Mouse (Mus musculus) megakaryocyte, adult 5-6 weeks (primary cell): ENCODE results near the gene Rec114. TPM values are rescaled to one million over a fixed set of nuclear protein-coding genes. Genes with fewer than 3 reads are reported as not detected.

ENCODE experiments used
- ATAC-seq: 2 replicates; pipeline ENCODE4 v1.8.0; 2016; ENCODE audit warnings: mild to moderate bottlenecking, inconsistent platforms; ENCODE audit not compliant: poor library complexity, severe bottlenecking
- total RNA-seq, 2 experiments: library from RNA; stranded (forward) in 1 of 2; stranded (reverse) in 1 of 2; fragments of 153-499, 151-499 nt in 1 of 2; fragments of 221-1000, 200-1000 nt in 1 of 2; gene quantifications; 2 replicates each; pipeline versions ENCODE4 v1.2.3 to v1.2.4; 2015 to 2017

Gene Rec114
- 1.5 and 2.8 TPM in 2 replicates for total RNA-seq (2015)
- total RNA-seq (2017), result 1.4 TPM in 1 of 2 replicates, not detected in the other

DNA sequence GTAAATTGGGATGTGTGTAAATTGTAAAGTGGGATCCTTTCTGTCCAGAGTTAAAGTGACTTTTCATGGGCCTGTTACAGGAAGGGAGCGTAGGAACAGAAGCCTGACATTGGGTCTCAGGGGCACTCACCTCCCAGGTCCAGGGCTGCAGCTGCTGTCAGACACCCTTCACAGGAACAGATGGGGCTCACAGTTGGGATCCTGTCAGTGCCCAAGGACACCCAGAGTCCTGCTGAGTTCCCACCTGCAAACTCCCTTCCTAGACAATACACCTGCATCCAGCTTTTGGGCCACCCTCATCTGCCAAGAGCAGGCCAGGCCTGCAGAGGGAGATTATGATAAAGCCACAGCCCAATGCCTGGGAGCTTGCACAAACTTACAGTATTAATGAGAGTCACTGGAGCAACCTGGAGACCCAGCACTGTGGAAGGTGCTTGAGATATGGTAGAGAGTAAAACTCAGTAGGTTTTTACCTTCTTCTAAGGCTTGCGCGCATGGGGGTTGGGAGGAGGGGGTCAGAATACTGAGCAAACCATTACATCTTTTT is at the start of gene Rec114:
TSS of gene Rec114 (minus strand) at position 263 of the 547 bp plus-strand sequence.
- ATAC-seq, result no peak

GRCm38 (mm10) chr9:58789476-58789875 is 45.7 kb upstream of the Rec114 start:
- ATAC-seq, result no peak

GRCm38 (mm10) chr9:58775363-58775762 is 31.6 kb upstream of the Rec114 start:
- no peak for ATAC-seq

DNA sequence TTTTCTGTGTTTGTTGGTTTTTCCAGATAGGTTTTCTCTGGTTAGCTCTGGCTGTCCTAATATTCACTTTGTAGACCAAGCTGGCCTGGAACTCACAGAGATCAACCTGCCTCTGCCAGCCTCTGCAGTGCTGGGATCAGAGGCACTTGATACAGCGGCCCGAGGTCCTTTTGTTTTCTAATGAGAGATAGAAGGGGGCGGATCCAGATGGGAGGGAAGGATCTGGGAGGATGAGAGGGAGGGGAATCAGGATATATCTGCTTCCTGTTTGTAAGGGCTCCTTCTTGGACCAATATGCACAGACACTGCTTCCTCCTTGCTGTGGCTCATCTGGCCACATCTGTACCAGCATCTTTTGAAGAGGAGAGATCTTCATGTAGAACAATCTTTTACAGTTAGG is 31.0 kb upstream of the Rec114 start:
- no peak for ATAC-seq

- no peak for ATAC-seq
Observed at GRCm38 (mm10) chr9:58769943-58770342, 26.2 kb upstream of the Rec114 start.

GRCm38 (mm10) chr9:58766959-58767955 is 23.5 kb upstream of the Rec114 start:
- ATAC-seq, result no peak

GRCm38 (mm10) chr9:58764354-58764753 is 20.6 kb upstream of the Rec114 start:
- no peak for ATAC-seq

GRCm38 (mm10) chr9:58763114-58763513 is 19.4 kb upstream of the Rec114 start:
- no peak for ATAC-seq

GRCm38 (mm10) chr9:58762086-58762485 is 18.3 kb upstream of the Rec114 start:
- ATAC-seq, result no peak

GRCm38 (mm10) chr9:58758754-58759153 is 15.0 kb upstream of the Rec114 start:
- ATAC-seq, result no peak

DNA sequence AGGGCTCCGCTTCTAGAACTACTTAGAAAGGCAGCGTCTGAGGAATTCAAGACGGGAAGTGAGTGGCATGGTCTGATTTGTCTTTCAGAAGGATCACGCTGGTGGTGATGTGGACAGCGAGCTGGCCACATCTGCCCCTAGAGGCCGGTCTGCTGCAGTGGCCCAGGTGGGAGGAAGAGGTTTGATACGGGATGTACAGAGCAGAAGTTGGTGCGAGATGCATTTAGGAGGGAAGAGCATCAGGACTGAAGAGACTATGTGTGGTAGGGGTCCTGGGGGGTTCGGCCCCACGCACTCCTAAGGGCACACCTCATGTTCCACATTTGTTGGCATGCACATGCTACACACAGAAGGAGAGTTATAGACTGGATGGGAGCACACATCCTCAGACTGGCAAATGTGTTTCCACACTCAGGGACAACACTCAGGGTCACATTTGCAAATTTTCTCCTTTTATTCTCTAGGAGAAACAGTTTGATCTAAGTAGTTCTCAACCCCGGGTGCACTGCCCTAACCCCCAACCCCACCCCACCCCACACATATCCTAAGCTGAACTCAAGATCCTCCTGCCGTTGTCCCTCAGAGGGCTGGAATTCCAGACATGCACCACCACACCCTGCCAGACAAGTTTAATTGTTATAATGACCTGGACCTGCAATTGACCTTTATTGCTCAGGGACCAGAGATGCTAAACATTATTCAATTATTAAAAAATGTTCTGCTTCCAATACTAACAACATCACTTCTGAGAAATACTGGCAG is 12.8 kb upstream of the Rec114 start:
- no peak for ATAC-seq

GRCm38 (mm10) chr9:58753606-58754005 is 9.8 kb upstream of the Rec114 start:
- ATAC-seq, result no peak

DNA sequence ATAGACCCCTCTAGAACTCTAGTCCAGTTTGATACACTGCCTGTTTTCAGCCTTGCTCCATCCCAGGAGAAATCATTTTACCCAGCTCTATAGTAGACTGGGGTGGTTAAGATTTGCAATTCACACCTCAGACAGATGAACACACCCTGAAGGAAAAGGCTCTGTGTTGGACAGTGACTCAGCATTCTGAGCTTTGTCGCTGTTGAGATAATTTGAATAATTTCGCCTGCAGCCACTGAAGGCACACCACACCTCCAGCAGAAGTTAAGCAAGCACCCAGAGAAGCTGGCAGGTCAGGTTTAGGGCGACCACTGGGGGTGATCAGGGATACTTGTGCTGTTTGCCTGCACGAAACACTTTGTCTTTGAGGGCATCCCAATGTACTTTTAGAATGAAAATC is 4.4 kb upstream of the Rec114 start:
- ATAC-seq, result no peak

GRCm38 (mm10) chr9:58747328-58747755 is 3.6 kb upstream of the Rec114 start:
- ATAC-seq, result no peak

- no peak for ATAC-seq
Observed at GRCm38 (mm10) chr9:58742692-58743091, 1.1 kb downstream of the Rec114 start.

- no peak for ATAC-seq
Observed at GRCm38 (mm10) chr9:58741369-58741768, 2.4 kb downstream of the Rec114 start.

DNA sequence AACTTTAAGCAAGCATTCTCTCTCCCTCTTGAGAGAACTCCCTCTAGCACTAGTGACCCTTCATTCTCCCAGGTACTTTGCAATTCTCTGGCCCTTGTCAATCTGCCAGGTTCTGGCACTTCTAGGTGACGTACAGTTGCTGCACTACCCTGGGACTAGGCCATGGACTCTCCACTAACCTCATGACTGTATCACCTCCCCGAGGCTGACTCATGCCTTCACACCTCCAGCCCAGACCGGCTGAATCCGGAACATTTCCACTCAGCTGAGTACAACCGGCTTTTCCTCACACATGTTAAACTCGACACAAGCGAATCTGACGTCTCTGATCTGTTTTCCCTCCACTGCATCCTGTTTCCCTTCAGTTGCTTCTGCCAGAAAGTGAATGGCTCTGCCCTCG is 4.0 kb downstream of the Rec114 start:
- no peak for ATAC-seq

DNA sequence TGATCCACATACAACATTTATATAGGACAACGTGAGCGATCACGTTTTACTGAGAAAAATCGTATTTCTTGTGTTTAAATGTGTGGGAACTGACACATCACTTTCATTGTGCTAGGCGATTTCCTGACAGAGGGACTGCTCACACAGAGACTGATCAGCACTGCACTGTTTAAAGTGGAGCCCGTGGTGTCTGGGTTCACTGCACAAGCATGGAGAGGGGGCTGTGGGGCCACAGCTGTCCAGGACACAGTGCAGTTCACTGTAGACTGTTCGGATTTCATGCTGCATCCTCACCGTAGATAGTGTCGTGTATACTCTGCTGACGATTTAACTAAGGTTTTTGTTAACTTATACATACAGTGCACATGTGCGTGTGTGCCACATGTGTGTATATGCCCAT is 20.6 kb downstream of the Rec114 start:
- no peak for ATAC-seq

GRCm38 (mm10) chr9:58722151-58722550 is 21.6 kb downstream of the Rec114 start:
- ATAC-seq, result no peak

DNA sequence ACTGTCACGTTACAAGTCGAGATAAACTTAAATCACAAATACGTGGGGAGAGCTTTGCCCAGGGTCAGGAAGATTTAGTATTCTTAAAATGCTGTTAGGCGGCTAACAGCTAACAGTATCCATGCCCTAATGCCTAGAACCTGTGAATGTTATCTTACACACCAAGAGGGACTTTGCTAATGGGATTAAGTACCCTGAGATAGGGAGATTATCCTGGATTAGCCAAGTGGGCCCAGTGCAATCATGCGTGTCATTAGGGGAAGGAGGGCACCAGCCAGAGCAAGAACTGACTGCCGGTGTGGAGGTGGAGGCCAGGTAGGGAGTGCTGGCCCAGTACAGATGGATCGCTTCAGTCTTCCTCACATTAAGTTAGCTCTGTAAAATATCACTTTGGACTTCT is 22.7 kb downstream of the Rec114 start:
- ATAC-seq, result no peak

DNA sequence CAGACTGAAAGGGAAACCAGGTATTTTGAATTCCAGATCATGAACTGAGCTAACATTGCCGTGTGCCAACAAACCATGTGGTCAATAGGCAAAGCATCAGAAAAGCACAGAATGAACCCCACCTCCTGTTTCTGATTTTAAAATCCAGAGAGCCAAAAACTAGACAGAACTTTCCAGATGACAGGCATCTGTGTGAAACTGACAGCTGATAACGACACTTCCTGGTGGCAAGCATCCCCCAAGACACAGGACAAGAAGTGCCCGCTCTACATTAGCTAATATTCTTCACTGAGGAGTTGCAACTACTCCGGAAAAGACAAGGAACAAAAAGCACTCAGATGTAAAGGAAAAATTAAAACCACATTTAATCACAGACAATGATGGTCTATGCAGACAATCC is 23.6 kb downstream of the Rec114 start:
- no peak for ATAC-seq
